Comparison of ENCODE assay signal across 25 mouse cellular contexts in genomic region chr1:85937323-85937722, GRCm38 (mm10). TPM values are rescaled to one million over a fixed set of nuclear protein-coding genes. Genes with fewer than 3 reads are reported as not detected.
DNase-seq lines count a peak whose midpoint lies in the region; ATAC-seq lines count a peak whose summit lies in the region.
"Had no signal": no experiment of that assay in that cellular context is flagged by ENCODE, and none has a peak within 500 bp of the region (broad histone marks: within the 10 kb centered on the region; RNA-seq: fewer than 3 reads in every experiment).

No protein-coding gene starts in this region.

- H3K4me2 ChIP-seq in kidney, embryonic 14.5 days (replicated peaks; ENCODE audit: low read depth, low read length) = no peak overlapping the region
- H3K4me2 ChIP-seq: embryonic facial prominence, embryonic 12.5 days; forebrain, embryonic 12.5 days had no signal

- peak; percentile 15 for DNase-seq in CD4-positive helper T cell, adult 2 months (ENCODE audit: low read depth, low spot score)
- DNase-seq in frontal cortex, postnatal 10 days (ENCODE audit: low spot score in 2 of 2) = no peak
- DNase-seq in layer of hippocampus, postnatal 36 days = no peak
- DNase-seq in spleen, postnatal 14 days (ENCODE audit: low spot score in 2 of 2) = no peak
- DNase-seq: adrenal gland, adult 2 months; adrenal gland, postnatal 10 days; adrenal gland, postnatal 25 days; cerebellum, adult 11 months; cerebellum, adult 18-20 months; cerebellum, adult 8-10 months; cerebellum, adult 9-11 months; cerebellum, postnatal 14 days; forebrain, postnatal 0 days had no signal

- WGBS in kidney, embryonic 14.5 days = 66% methylated on average over 1 of the region's 1 CpGs

- H3K4me1 ChIP-seq in kidney, embryonic 14.5 days (ENCODE audit: control insufficient read depth, insufficient read depth, low read length) = peaks cover 31% of the 10 kb centered on the region

- no peak overlapping the region for H3K9ac ChIP-seq in kidney, embryonic 14.5 days (ENCODE audit: low read depth, low read length)
- H3K9ac ChIP-seq: embryonic facial prominence, embryonic 12.5 days; forebrain, embryonic 12.5 days; forebrain, postnatal 0 days had no signal

- no peaks in the 10 kb centered on the region for H3K9me3 ChIP-seq in kidney, embryonic 14.5 days (ENCODE audit: control insufficient read depth, low read length)
- H3K9me3 ChIP-seq: embryonic facial prominence, embryonic 10.5 days; embryonic facial prominence, embryonic 12.5 days; forebrain, embryonic 12.5 days; G1E had no signal

- ATAC-seq in CD4-positive, CD25-positive, alpha-beta regulatory T cell, adult 4 months = peak; percentile 29
- peak; percentile 52 for ATAC-seq in activated CD4-positive, CD25-positive, alpha-beta regulatory T cell, adult 4 months
- ATAC-seq in inflammation-experienced regulatory T-cells, adult 6 months = peak; percentile 43
- ATAC-seq in kidney, embryonic 14.5 days (ENCODE audit: low FRiP score, low TSS enrichment) = no peak
- ATAC-seq: forebrain, embryonic 14.5 days; forebrain, postnatal 0 days; Patski had no signal

- H3K36me3 ChIP-seq in kidney, embryonic 14.5 days (ENCODE audit: control insufficient read depth, insufficient read depth, low read length) = no peaks in the 10 kb centered on the region
- H3K36me3 ChIP-seq: embryonic facial prominence, embryonic 10.5 days; embryonic facial prominence, embryonic 12.5 days; forebrain, embryonic 12.5 days; G1E had no signal

- H3K27ac ChIP-seq in kidney, embryonic 14.5 days (ENCODE audit: low read depth, low read length) = no peak overlapping the region
- H3K27ac ChIP-seq: embryonic facial prominence, embryonic 12.5 days; forebrain, embryonic 12.5 days had no signal

- H3K4me3 ChIP-seq in kidney, embryonic 14.5 days (ENCODE audit: low read length) = no peak overlapping the region
- H3K4me3 ChIP-seq: embryonic facial prominence, embryonic 10.5 days; embryonic facial prominence, embryonic 12.5 days; forebrain, embryonic 12.5 days had no signal

- no peaks in the 10 kb centered on the region for H3K27me3 ChIP-seq in kidney, embryonic 14.5 days (ENCODE audit: control insufficient read depth, insufficient read depth, low read length)
- H3K27me3 ChIP-seq: embryonic facial prominence, embryonic 12.5 days; forebrain, embryonic 12.5 days had no signal

RNA-seq across cellular contexts. Expression of gene 4933407L21Rik, which starts 9.0 kb away (rescaled TPM):
- 1 to 10 TPM in 1 of 2 experiments, under 1 TPM in 1; 0.47 to 1.0 TPM for polyA plus RNA-seq in CD4-positive, CD25-positive, alpha-beta regulatory T cell, adult 4 months (2017; shearing (Covaris generic))
- 1 to 10 TPM in 1 of 2 experiments, under 1 TPM in 1; 0.51 to 1.5 TPM for polyA plus RNA-seq in activated CD4-positive, CD25-positive, alpha-beta regulatory T cell, adult 4 months (2017; shearing (Covaris generic))
- 1 to 10 TPM in 1 of 3 experiments, under 1 TPM in 2; 0.49 to 1.4 (median 0.60) TPM for polyA plus RNA-seq in inflammation-experienced regulatory T-cells, adult 6 months (2017; shearing (Covaris generic))
- 0.85 and 1.7 TPM in 2 replicates for polyA plus RNA-seq in kidney, embryonic 14.5 days (2014; fragmentation: Nextera tagmentation; extraction: Ambion mirVana)
- total RNA-seq in layer of hippocampus, postnatal 36 days (2021) = 1 to 10 TPM; 3.0 to 3.4 TPM
- polyA plus RNA-seq: adrenal gland, adult 2 months; C2C12; G1E had no signal

RNA-seq across cellular contexts. Expression of gene Gpr55, which starts 23.5 kb away (rescaled TPM):
- 10 to 100 TPM in 1 of 2 experiments, 1 to 10 TPM in 1; 2.7 to 10.2 TPM for polyA plus RNA-seq in CD4-positive, CD25-positive, alpha-beta regulatory T cell, adult 4 months (2017; shearing (Covaris generic))
- 1 to 10 TPM; 1.9 to 6.8 TPM for polyA plus RNA-seq in activated CD4-positive, CD25-positive, alpha-beta regulatory T cell, adult 4 months (2017; shearing (Covaris generic))
- polyA plus RNA-seq in inflammation-experienced regulatory T-cells, adult 6 months (2017; shearing (Covaris generic)) = 1 to 10 TPM; 2.3 to 5.7 (median 2.6) TPM
- polyA plus RNA-seq in kidney, embryonic 14.5 days (2014; fragmentation: Nextera tagmentation; extraction: Ambion mirVana) = 0.07 TPM in 1 of 2 replicates, not detected in the other
- not detected for total RNA-seq in layer of hippocampus, postnatal 36 days (2021)
- polyA plus RNA-seq: C2C12; embryonic facial prominence, embryonic 10.5 days; embryonic facial prominence, embryonic 14.5 days; forebrain, embryonic 12.5 days; forebrain, embryonic 14.5 days; Patski had no signal

RNA-seq across cellular contexts. Expression of gene Itm2c, which starts 43.2 kb away (rescaled TPM):
- 100 to 1,000 TPM; 106 to 170 TPM for polyA plus RNA-seq in CD4-positive, CD25-positive, alpha-beta regulatory T cell, adult 4 months (2017; shearing (Covaris generic))
- polyA plus RNA-seq in activated CD4-positive, CD25-positive, alpha-beta regulatory T cell, adult 4 months (2017; shearing (Covaris generic)) = 100 to 1,000 TPM in 1 of 2 experiments, 10 to 100 TPM in 1; 75.8 to 126 TPM
- polyA plus RNA-seq in inflammation-experienced regulatory T-cells, adult 6 months (2017; shearing (Covaris generic)) = 100 to 1,000 TPM in 2 of 3 experiments, 10 to 100 TPM in 1; 93.4 to 125 (median 112) TPM
- polyA plus RNA-seq in kidney, embryonic 14.5 days (2014; fragmentation: Nextera tagmentation; extraction: Ambion mirVana) = 145 and 179 TPM in 2 replicates
- total RNA-seq in layer of hippocampus, postnatal 36 days (2021) = 100 to 1,000 TPM; 719 to 827 TPM
